Mouse (Mus musculus): ENCODE results near the gene Btk. TPM values are rescaled to one million over a fixed set of nuclear protein-coding genes. Genes with fewer than 3 reads are reported as not detected.

The Btk gene
- 1.4 and 2.2 TPM in 2 replicates for polyA plus RNA-seq (2015; fragmentation: Nextera tagmentation; extraction: Ambion mirVana)

DNA sequence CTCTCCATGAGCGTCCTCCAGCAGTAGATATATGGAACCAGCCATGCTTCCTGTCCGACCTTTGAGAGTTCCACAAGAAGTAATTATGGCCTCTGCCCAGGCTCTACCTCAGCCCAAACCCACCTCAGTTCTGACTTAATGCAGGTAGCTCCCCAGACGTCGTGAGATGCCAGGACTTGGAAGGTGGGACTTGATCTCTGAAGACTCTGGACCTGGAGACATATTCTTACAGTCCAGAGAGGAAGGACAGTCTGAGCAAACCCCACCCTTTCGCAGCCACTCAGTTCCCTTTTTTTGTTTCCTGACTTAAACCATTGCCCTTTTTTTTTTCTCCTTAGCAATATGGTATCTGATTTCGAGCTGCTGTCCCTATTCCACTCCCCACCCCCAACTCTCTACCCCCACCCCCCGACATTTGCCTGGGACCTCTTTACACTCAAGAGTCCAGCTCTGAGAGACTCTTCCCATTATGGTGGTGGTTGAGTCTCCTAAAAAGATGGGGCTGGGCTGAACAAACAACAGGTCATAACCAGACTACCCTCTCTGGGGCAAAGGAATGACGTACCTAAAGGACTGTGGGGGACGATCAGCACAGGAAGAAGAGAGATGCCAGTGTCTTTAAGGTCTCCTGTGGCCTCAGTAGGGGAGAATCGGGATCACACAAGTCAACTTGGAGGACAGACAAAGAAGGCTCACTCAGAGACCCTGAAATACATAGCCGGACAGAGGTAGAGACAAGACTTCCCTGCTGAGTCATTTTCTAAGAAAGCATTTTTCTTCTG lies at the start of gene Btk:
Btk (minus strand) TSS at position 683 of the 782 bp plus-strand sequence.
- H3K4me2 ChIP-seq: no peak within 1 kb of the TSS
- peaks cover 8% of the 10 kb centered on the region for H3K4me1 ChIP-seq
- no peak within 1 kb of the TSS for H3K4me3 ChIP-seq
- H3K36me3 ChIP-seq: peaks cover 11% of the 10 kb centered on the region
- no peaks in the 10 kb centered on the region for H3K9me3 ChIP-seq
- no peak within 1 kb of the TSS for H3K9ac ChIP-seq
- no peaks in the 10 kb centered on the region for H3K27me3 ChIP-seq (replicated peaks)
- H3K27ac ChIP-seq (replicated peaks): no peak within 1 kb of the TSS
- no peak for ATAC-seq (ENCODE audit: extremely low read depth, insufficient number of reproducible peaks, low FRiP score, low TSS enrichment)
- 78% methylated on average over 10 of the region's 11 CpGs for WGBS

DNA sequence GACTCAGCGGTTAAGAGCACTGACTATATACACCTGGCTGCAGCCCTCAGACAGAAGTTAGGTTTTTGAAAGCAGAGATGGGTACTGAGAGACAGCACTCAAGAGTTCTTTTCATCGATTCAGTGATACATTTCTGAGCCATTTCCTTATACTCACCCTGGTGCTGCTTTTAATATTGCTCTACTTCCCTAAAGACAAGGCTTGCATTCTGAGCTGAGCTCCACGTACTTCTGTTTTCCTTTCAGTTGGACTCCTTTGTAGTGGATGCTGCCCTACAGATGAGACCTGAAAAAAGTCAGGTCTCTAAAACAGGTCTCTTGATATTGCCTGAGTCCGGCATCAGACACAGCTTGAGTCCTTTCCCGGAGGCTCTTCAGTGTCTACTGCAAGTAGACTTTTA lies 49.3 kb upstream of the Btk start:
- no peak for ATAC-seq (ENCODE audit: extremely low read depth, insufficient number of reproducible peaks, low FRiP score, low TSS enrichment)

DNA sequence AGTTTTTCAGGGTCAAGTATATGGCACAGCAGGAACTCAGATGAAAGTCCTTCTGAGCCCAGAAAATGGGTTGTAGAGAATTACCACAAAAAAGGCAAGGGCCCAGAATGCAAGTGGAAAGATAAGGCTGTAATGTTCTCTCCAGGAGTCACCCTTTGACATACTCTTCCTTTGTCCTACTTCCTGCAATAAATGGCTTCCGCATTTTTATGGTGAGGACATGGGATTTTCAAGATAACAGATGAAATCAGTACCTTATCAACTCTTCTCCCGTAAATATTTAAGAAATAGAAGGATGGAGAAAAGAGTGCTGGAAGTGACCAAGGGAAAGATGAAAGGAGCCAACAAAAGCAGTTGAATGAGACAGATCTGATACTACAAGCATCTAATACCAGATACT lies 44.8 kb upstream of the Btk start:
- no peaks in the 10 kb centered on the region for H3K9me3 ChIP-seq
- WGBS: 50% methylated on average over 2 of the region's 2 CpGs
- H3K27me3 ChIP-seq (replicated peaks): no peaks in the 10 kb centered on the region
- no peak overlapping the region for H3K4me2 ChIP-seq
- H3K36me3 ChIP-seq: no peaks in the 10 kb centered on the region
- no peak overlapping the region for H3K9ac ChIP-seq
- no peak for ATAC-seq (ENCODE audit: extremely low read depth, insufficient number of reproducible peaks, low FRiP score, low TSS enrichment)
- no peak overlapping the region for H3K4me3 ChIP-seq
- no peaks in the 10 kb centered on the region for H3K4me1 ChIP-seq
- no peak overlapping the region for H3K27ac ChIP-seq (replicated peaks)

More for the DNA sequence above, 49.3 kb upstream of the Btk start:
- Histone ChIP-seq H3K9me3 (no peaks in the 10 kb centered on the region), H3K27me3 (replicated peaks) (no peaks in the 10 kb centered on the region), H3K27ac (replicated peaks) (no peak overlapping the region), H3K36me3 (no peaks in the 10 kb centered on the region), H3K9ac (no peak overlapping the region), H3K4me1 (no peaks in the 10 kb centered on the region), H3K4me2 (no peak overlapping the region), H3K4me3 (no peak overlapping the region)
- 74% methylated on average over 5 of the region's 5 CpGs for WGBS

DNA sequence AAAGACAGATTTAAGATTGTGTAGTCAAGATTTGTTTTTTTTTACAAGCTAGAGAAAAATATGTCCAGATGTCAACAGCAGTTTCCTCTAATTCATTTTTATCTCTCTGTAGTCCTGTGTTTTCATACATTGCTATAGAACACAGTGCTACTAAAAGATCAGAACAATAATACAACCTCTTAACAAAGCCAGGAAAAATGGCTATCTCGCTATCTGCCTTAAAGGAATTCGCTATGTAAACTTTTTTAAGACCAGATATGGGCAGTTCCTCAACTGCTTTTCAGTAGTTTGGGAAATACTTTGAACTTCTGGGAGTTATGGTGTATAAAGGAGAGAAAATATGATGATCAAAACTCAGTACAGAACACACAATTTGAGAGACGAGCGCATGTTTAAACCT lies 40.0 kb upstream of the Btk start:
- Histone ChIP-seq H3K4me2 (no peak overlapping the region), H3K27ac (replicated peaks) (no peak overlapping the region), H3K36me3 (no peaks in the 10 kb centered on the region), H3K27me3 (replicated peaks) (no peaks in the 10 kb centered on the region), H3K9ac (no peak overlapping the region), H3K4me3 (no peak overlapping the region), H3K4me1 (no peaks in the 10 kb centered on the region), H3K9me3 (no peaks in the 10 kb centered on the region)
- 67% methylated on average over 4 of the region's 4 CpGs for WGBS
- no peak for ATAC-seq (ENCODE audit: extremely low read depth, insufficient number of reproducible peaks, low FRiP score, low TSS enrichment)

DNA sequence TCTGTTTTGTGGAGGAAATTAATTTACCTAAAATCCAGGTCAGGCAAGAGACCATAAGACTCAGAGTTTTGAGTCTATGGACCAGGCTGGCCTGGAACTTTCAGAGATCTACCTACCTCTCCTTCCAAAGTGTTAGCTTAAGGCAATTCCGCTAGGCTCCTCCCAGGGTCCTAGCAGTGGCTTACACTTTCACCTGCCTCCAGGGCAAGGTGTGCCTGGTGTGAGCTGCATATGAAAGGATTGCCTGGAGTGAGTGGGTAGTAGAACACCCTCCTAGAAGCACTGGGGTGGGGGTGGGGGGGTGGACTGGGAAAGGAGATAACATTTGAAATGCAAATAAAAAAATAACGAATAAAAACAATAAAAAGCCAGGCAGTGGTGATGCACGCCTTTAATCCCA lies 38.3 kb upstream of the Btk start:
- Histone ChIP-seq H3K36me3 (no peaks in the 10 kb centered on the region), H3K9me3 (no peaks in the 10 kb centered on the region), H3K4me1 (no peaks in the 10 kb centered on the region), H3K4me3 (no peak overlapping the region), H3K27me3 (replicated peaks) (no peaks in the 10 kb centered on the region), H3K4me2 (no peak overlapping the region), H3K9ac (no peak overlapping the region), H3K27ac (replicated peaks) (no peak overlapping the region)
- ATAC-seq (ENCODE audit: extremely low read depth, insufficient number of reproducible peaks, low FRiP score, low TSS enrichment): no peak
- WGBS: 60% methylated on average over 3 of the region's 3 CpGs

DNA sequence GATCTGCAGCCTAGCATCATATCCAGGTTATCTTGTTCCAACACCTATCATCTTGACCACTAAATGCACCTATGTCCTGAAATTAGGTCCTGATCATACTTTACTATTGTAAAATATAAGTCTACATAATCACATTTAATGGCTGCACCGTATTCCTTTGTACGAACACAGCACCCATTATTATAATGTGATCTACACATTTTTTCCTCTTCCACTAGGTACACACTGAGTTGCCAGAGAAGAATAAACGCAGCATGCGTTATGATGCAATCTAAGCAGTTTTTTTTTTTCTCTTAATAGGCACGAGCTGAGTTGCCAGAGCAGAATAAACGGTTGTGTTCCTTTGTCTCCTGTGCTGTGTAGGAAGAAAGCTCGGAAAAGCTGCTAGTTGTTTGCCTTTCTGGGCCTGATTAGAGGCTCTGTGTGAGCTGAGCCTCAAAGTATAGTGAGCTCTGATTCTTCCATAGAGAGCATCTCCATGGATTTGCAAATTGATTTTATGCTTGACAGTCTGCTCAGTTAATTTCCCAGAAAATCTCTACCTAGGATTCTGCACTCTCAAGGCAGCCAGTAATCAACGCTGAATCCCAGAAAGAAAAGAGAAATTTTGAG lies 37.0 kb upstream of the Btk start:
- no peak overlapping the region for H3K27ac ChIP-seq (replicated peaks)
- H3K4me1 ChIP-seq: no peaks in the 10 kb centered on the region
- no peaks in the 10 kb centered on the region for H3K27me3 ChIP-seq (replicated peaks)
- no peak for ATAC-seq (ENCODE audit: extremely low read depth, insufficient number of reproducible peaks, low FRiP score, low TSS enrichment)
- WGBS: 59% methylated on average over 8 of the region's 8 CpGs
- no peak overlapping the region for H3K9ac ChIP-seq
- H3K4me2 ChIP-seq: no peak overlapping the region
- H3K9me3 ChIP-seq: no peaks in the 10 kb centered on the region
- H3K36me3 ChIP-seq: no peaks in the 10 kb centered on the region
- no peak overlapping the region for H3K4me3 ChIP-seq

DNA sequence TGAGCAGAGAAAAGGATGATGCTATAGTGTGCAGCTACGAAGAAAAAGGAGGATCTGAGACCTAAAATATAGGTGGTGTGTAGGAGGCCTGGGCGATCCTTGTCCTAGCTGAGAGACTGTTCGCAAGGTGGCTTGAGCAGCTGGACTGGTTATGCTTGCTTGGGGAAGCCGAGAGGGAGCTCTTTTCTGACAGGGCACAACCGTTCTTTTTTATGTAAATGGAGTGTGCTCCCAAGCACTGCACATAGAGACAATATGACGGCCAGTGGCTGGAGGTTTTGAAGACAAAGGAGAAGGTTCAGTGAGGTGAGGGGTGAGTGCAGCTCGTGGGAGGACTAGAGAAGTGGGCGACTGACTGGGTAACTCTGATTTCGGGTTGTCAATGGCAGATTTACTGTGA lies 36.3 kb upstream of the Btk start:
- Histone ChIP-seq H3K4me2 (no peak overlapping the region), H3K36me3 (no peaks in the 10 kb centered on the region), H3K4me3 (no peak overlapping the region), H3K27me3 (replicated peaks) (no peaks in the 10 kb centered on the region), H3K4me1 (no peaks in the 10 kb centered on the region), H3K9ac (no peak overlapping the region), H3K9me3 (no peaks in the 10 kb centered on the region), H3K27ac (replicated peaks) (no peak overlapping the region)
- no peak for ATAC-seq (ENCODE audit: extremely low read depth, insufficient number of reproducible peaks, low FRiP score, low TSS enrichment)
- 53% methylated on average over 9 of the region's 9 CpGs for WGBS

DNA sequence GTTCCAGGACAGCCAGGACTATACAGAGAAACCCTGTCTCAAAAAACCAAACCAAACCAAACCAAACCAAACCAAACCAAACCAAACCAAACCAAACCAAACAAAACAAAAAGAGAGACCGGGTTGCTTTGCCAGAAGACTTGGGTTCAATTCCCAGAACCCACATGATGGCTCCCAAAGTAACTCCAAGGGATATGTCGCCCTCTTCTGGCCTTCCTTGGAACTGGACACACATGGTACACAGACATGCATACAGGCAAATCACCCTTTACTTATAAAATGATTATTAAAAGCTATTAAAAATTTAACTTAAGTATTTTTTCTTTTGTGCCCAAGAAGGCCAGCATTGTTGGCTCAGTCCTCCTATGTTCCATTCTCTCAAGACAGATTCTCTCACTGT lies 30.9 kb upstream of the Btk start:
- Histone ChIP-seq H3K9me3 (no peaks in the 10 kb centered on the region), H3K27me3 (replicated peaks) (no peaks in the 10 kb centered on the region), H3K4me2 (no peak overlapping the region), H3K9ac (no peak overlapping the region), H3K4me1 (0 out of 2 replicates have a peak, but pooled peaks cover 3% of the 10 kb centered on the region), H3K36me3 (no peaks in the 10 kb centered on the region), H3K4me3 (no peak overlapping the region), H3K27ac (replicated peaks) (no peak overlapping the region)
- 56% methylated on average over 2 of the region's 2 CpGs for WGBS
- ATAC-seq (ENCODE audit: extremely low read depth, insufficient number of reproducible peaks, low FRiP score, low TSS enrichment): no peak

DNA sequence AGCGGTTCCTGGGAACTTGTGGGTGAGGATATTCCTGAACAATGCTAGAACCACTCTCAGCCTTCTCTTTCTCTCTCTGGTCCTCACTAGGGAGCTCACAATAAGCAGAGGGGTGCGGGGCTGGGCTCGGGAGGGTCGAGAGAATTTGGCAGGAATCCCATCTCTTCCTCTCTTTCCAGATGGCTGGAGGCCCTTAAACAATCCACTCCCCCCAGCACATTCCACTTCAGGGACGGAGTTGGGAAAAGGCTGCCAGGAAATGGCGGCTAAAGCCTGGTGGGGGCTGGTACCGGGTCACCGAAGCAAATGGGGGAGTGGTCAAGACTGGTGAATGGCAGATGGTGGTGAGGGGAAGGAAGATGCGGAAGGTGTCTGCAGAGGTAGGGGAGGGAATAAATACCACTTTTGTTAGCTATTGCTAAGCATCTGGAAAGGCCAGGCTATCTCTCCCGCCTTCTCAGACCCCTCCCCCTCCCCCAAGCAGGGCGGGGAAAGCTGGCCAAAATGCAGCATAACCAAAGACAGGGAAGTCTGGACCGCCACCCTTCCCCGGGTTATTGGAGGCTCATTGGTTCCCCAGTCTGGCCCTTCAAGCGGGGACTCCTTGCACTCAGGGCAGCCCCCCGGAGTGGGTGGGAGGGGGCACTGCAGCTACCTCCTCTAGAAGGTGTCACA lies 29.1 kb upstream of the Btk start:
- peaks cover 2% of the 10 kb centered on the region for H3K36me3 ChIP-seq
- peak overlapping the region; percentile 64 for H3K4me2 ChIP-seq
- 0 out of 2 replicates have a peak, but pooled peaks cover 3% of the 10 kb centered on the region for H3K4me1 ChIP-seq
- peak overlapping the region; percentile 64 for H3K9ac ChIP-seq
- H3K27me3 ChIP-seq (replicated peaks): no peaks in the 10 kb centered on the region
- H3K9me3 ChIP-seq: no peaks in the 10 kb centered on the region
- peak overlapping the region; percentile 90 for H3K27ac ChIP-seq (replicated peaks)
- peak overlapping the region; percentile 46 for H3K4me3 ChIP-seq
- 9% methylated on average over 15 of the region's 15 CpGs for WGBS
- ATAC-seq (ENCODE audit: extremely low read depth, insufficient number of reproducible peaks, low FRiP score, low TSS enrichment): peak; percentile 70

DNA sequence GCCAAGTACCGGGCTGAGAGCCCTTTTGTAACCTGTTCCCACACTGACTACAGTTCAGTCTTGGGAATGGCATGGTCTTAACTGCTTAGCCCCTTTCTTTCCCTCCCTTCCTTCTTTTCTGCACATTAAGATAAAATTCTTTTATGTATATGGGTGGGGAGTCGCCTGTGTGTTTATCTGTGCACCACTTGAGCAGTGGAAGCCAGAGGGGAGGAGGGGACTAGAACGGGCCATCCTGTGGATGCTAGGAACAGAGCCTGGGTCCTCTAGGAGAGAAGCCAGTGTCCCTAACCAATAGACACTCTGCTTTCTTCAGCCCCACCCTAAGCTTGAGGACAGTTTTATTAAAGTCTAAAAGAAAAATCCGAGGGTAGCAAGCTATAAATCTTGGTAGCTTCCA lies 27.6 kb upstream of the Btk start:
- WGBS: 68% methylated on average over 4 of the region's 4 CpGs

DNA sequence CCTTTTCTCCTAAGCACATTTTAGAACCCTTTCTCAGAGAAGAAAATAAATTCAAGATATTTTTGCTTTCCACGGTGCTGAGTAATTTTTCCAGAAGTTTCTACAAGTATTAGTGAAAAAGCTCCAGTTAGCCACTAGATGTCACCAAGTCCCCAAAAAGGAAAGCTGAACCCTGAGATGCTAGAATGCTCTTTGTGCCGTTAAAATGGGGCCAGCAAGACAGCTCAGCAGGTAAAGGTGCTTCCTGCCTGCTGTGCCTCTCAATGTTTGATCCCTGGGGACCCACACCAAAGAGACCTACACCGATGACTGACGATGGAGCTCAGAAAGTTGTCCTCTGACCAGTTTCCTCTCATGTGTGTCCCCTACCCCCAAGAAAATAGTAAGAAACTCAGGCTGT lies 26.1 kb upstream of the Btk start:
- WGBS: 42% methylated on average over 4 of the region's 4 CpGs
- no peak overlapping the region for H3K9ac ChIP-seq
- H3K9me3 ChIP-seq: no peaks in the 10 kb centered on the region
- peaks cover 6% of the 10 kb centered on the region for H3K36me3 ChIP-seq
- no peaks in the 10 kb centered on the region for H3K27me3 ChIP-seq (replicated peaks)
- H3K4me1 ChIP-seq: 0 out of 2 replicates have a peak, but pooled peaks cover 3% of the 10 kb centered on the region
- no peak overlapping the region for H3K4me3 ChIP-seq
- ATAC-seq (ENCODE audit: extremely low read depth, insufficient number of reproducible peaks, low FRiP score, low TSS enrichment): no peak
- H3K27ac ChIP-seq (replicated peaks): no peak overlapping the region
- H3K4me2 ChIP-seq: no peak overlapping the region

More for the DNA sequence above, 27.6 kb upstream of the Btk start:
- 0 out of 2 replicates have a peak, but pooled peaks cover 3% of the 10 kb centered on the region for H3K4me1 ChIP-seq
- H3K4me2 ChIP-seq: no peak overlapping the region
- no peak for ATAC-seq (ENCODE audit: extremely low read depth, insufficient number of reproducible peaks, low FRiP score, low TSS enrichment)
- H3K36me3 ChIP-seq: peaks cover 6% of the 10 kb centered on the region
- H3K4me3 ChIP-seq: no peak overlapping the region
- H3K27me3 ChIP-seq (replicated peaks): no peaks in the 10 kb centered on the region
- H3K9me3 ChIP-seq: no peaks in the 10 kb centered on the region
- H3K27ac ChIP-seq (replicated peaks): no peak overlapping the region
- H3K9ac ChIP-seq: no peak overlapping the region

All from heart, embryonic 13.5 days (tissue).